3 mouse cellular contexts compared by ENCODE assay signal in the genomic region with DNA sequence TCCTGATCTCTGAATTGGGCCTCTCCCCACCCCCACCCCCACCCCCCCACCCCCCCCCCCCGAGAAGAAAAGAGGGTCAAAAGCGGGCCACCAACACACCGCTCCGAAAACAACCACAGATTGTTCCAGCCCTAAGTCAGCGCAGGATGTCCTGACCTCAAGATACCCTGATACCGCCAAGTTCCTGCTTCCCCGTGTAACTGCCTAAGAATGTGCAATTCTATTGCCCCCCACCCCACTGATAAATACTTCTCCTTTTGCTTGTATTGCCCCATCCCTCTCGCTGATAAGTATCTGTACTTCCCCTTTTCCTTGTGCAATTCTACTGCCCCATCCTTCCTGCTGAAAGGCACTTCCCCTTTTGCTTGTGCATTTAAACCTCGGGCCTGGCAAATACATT.
DNase-seq lines count a peak whose midpoint lies in the region; TF ChIP-seq lines count a peak whose summit lies in the region.
"Not testable (repeated sequence)": the region's sequence is repeated elsewhere in the genome, so short reads cannot be mapped to it uniquely, and the experiment has no call there.

No protein-coding gene starts in this region.

- H3K9ac ChIP-seq in MEL (ENCODE audit: control insufficient read depth, low read depth, low read length, poor library complexity, severe bottlenecking) = not testable (repeated sequence)

- not testable (repeated sequence) for H3K9me3 ChIP-seq in MEL (replicated peaks; ENCODE audit: insufficient read depth, low read length)

- H3K4me1 ChIP-seq in MEL (ENCODE audit: control insufficient read depth in 1 of 2, insufficient read depth in 2 of 2, low read length in 2 of 2) = peaks cover 20 to 23% of the 10 kb centered on the region in 2 experiments

- H3K27me3 ChIP-seq in MEL (ENCODE audit: control insufficient read depth in 1 of 2, insufficient read depth in 2 of 2, low read length in 2 of 2) = not testable (repeated sequence)

- TF ChIP-seq POLR2A in MEL (IDR thresholded peaks at IDR 0.05; ENCODE audit: control insufficient read depth in 1 of 2, insufficient read depth in 1 of 2, low read depth in 1 of 2, low read length in 2 of 2, poor library complexity in 1 of 2) = not testable (repeated sequence)

- peak; percentile 67 to 68 for TF ChIP-seq EP300 in MEL (IDR thresholded peaks at IDR 0.05; ENCODE audit: low read depth in 1 of 2, low read length in 2 of 2)

- H3K4me3 ChIP-seq in MEL (ENCODE audit: control insufficient read depth in 1 of 2, insufficient read depth in 1 of 2, low read depth in 2 of 2, low read length in 2 of 2) = not testable (repeated sequence)

- H3K27ac ChIP-seq in MEL (ENCODE audit: control insufficient read depth, low read depth, low read length) = not testable (repeated sequence)

- not testable (repeated sequence) for TF ChIP-seq CTCF in MEL (IDR thresholded peaks at IDR 0.05 in 2 of 3, conservative IDR thresholded peaks at IDR 0.05 in 1 of 3; ENCODE audit: control insufficient read depth in 1 of 3, insufficient read depth in 1 of 3, low read depth in 2 of 3, low read length in 3 of 3, poor library complexity in 1 of 3, severe bottlenecking in 1 of 3)

- DNase-seq in 416B (ENCODE audit: low read depth) = peak; percentile 8
- DNase-seq in MEL (ENCODE audit: low read depth, low spot score) = peak; percentile 74
- peak; percentile 52 for DNase-seq in MEL-GATA-1-ER (ENCODE audit: extremely low read depth, low read depth)

- peaks cover 0 to 40% of the 10 kb centered on the region in 2 experiments; a peak in 2 of 4 replicates for H3K36me3 ChIP-seq in MEL (ENCODE audit: control insufficient read depth in 1 of 2, insufficient read depth in 2 of 2, low read length in 2 of 2)

- not testable (repeated sequence) for H3K79me2 ChIP-seq in MEL (ENCODE audit: control insufficient read depth, insufficient read depth, low read length, poor library complexity)

- not testable (repeated sequence) for TF ChIP-seq RAD21 in MEL (IDR thresholded peaks at IDR 0.05; ENCODE audit: low read depth, low read length)

TF ChIP-seq in MEL, 35 proteins besides CTCF, POLR2A, EP300 and RAD21:
- TF ChIP-seq MAZ (IDR thresholded peaks at IDR 0.05; ENCODE audit: low read depth, low read length) = 0 out of 2 replicates have a peak, but pooled peaks have one; percentile 21
- TF ChIP-seq TCF12 (IDR thresholded peaks at IDR 0.05; ENCODE audit: low read depth, low read length) = 0 out of 2 replicates have a peak, but pooled peaks have one; percentile 9
- peak; percentile 38; the same call in 1 of the 2 replicates for TF ChIP-seq RCOR1 (IDR thresholded peaks at IDR 0.05; ENCODE audit: low read depth, low read length)
- 0 out of 2 replicates have a peak, but pooled peaks have one; percentile 19 for TF ChIP-seq ETS1 (IDR thresholded peaks at IDR 0.05; ENCODE audit: low read depth, low read length)
- peak; percentile 39; the same call in 1 of the 2 replicates for TF ChIP-seq GATA1 (IDR thresholded peaks at IDR 0.05; ENCODE audit: low read depth, low read length)

Comparison
In these comparisons a context has a peak if more than half of its experiments do, and no peak if none do; other contexts are left out.
1. DNase-seq: peak in every context shown above with its lines; median percentile 74 in MEL; 52 in MEL-GATA-1-ER; 8 in 416B.